Mouse (Mus musculus): ENCODE data around the gene Spsb4. TPM values are rescaled to one million over a fixed set of nuclear protein-coding genes. Genes with fewer than 3 reads are reported as not detected.

Gene Spsb4
- polyA plus RNA-seq, 1 experiment from 2014 or later = 81.1 TPM

DNA sequence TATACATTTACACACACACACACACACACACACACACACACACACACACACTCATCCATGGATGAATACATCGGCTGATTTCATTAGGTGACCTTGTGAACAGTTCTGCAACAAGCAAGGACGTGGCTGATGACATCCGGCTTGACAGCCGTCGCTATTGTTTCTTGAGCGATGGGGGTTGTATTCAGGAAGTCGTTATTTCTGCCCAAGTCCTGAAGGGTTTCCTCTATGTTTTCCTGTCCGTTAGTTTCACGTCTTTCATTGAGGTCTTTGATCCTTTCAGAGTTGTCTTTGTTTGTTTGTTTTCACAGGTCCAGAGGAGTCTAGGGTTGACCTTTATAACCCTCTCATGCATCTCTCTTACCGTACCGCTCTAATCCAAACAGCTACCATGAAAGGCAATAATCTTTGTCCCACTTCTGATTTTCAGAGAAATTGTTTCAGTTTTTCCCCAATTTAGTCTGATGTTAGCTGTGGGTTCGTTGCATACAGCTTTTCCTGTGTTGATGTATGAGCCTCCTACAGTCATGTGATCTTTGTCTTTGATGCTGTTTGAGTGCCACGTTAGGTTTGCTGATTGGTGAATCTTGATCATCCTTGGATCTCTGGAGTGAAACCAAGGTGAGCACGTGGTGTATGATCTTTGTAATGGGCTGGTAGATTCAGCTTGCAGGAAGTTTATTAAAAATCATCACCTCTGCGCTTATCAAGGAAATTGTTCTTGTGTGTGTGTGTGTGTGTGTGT is 82.9 kb downstream of the Spsb4 start:
- no peak for ATAC-seq (ENCODE audit: low FRiP score)
- Histone ChIP-seq H3K4me2 (no peak overlapping the region), H3K4me3 (replicated peaks) (no peak overlapping the region), H3K9me3 (0 out of 2 replicates have a peak, but pooled peaks cover 6% of the 10 kb centered on the region), H3K27me3 (no peaks in the 10 kb centered on the region), H3K27ac (no peak overlapping the region), H3K9ac (no peak overlapping the region), H3K4me1 (no peaks in the 10 kb centered on the region; the same call in 1 of the 2 replicates), H3K36me3 (replicated peaks) (peaks cover 10% of the 10 kb centered on the region)
- WGBS = 59% methylated on average over 15 of the region's 15 CpGs

DNA sequence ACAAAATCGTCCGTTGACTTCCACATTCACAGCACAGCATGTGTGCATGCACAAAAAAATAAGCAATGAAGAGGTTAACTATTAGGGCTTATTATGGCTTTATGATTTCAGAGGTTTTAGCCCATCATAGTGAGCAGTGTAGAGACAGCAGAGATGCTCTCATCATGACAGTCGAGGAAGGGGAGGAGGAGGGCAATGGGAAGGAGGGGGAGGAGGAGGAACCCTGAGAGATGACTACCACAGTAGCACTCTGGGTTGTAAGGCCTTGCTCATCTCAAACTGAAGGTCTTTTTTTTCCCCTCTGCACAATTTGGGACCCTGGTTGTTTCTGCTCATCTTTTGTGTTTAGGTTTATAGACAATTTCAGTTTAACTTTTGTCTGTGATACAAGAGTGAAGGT is 83.8 kb downstream of the Spsb4 start:
- ATAC-seq (ENCODE audit: low FRiP score) = no peak
- 82% methylated on average over 3 of the region's 3 CpGs for WGBS
- H3K4me1 ChIP-seq = no peaks in the 10 kb centered on the region; the same call in 1 of the 2 replicates
- no peak overlapping the region for H3K9ac ChIP-seq
- H3K4me3 ChIP-seq (replicated peaks) = no peak overlapping the region
- 0 out of 2 replicates have a peak, but pooled peaks cover 8% of the 10 kb centered on the region for H3K36me3 ChIP-seq (replicated peaks)
- H3K9me3 ChIP-seq = 0 out of 2 replicates have a peak, but pooled peaks cover 5% of the 10 kb centered on the region
- no peak overlapping the region for H3K4me2 ChIP-seq
- H3K27ac ChIP-seq = no peak overlapping the region
- H3K27me3 ChIP-seq = no peaks in the 10 kb centered on the region

GRCm38 (mm10) chr9:96932751-96933150 is 85.9 kb downstream of the Spsb4 start:
- no peaks in the 10 kb centered on the region for H3K4me1 ChIP-seq
- 0 out of 2 replicates have a peak, but pooled peaks cover 2% of the 10 kb centered on the region for H3K36me3 ChIP-seq (replicated peaks)
- H3K27me3 ChIP-seq = no peaks in the 10 kb centered on the region
- no peak for ATAC-seq (ENCODE audit: low FRiP score)
- H3K27ac ChIP-seq = no peak overlapping the region
- H3K9ac ChIP-seq = no peak overlapping the region
- no peak overlapping the region for H3K4me2 ChIP-seq
- no peak overlapping the region for H3K4me3 ChIP-seq (replicated peaks)
- 0 out of 2 replicates have a peak, but pooled peaks cover 5% of the 10 kb centered on the region for H3K9me3 ChIP-seq
- 91% methylated on average over 8 of the region's 8 CpGs for WGBS

- Histone ChIP-seq H3K4me2 (no peak overlapping the region), H3K4me3 (replicated peaks) (no peak overlapping the region), H3K4me1 (no peaks in the 10 kb centered on the region), H3K9me3 (peaks cover 6% of the 10 kb centered on the region; the same call in 1 of the 2 replicates), H3K27ac (no peak overlapping the region), H3K36me3 (replicated peaks) (no peaks in the 10 kb centered on the region), H3K9ac (no peak overlapping the region), H3K27me3 (no peaks in the 10 kb centered on the region)
- WGBS = 91% methylated on average over 17 of the region's 17 CpGs
- ATAC-seq (ENCODE audit: low FRiP score) = no peak
Measured at GRCm38 (mm10) chr9:96923577-96924316, 94.9 kb downstream of the Spsb4 start.

DNA sequence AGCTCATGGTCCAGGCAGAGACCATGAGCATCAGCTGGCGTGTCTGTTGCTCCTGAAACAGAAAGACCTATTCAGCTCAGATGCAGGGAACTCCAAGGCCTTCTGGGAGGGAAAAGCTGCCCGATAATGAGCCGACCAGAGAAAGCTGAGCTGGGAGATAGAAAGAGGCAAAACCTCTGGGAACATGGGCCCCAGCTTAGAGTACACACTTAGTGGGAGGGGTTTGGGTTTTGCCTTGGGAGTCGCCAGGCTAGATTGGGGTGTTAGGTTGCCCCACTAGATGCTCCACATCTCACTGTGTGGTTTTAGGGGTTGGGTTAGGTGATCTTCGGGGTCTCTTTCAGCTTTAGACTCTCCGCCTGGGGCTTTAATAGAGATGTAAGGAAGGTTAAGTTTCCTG is 95.5 kb downstream of the Spsb4 start:
- Histone ChIP-seq H3K9me3 (peaks cover 6% of the 10 kb centered on the region; the same call in 1 of the 2 replicates), H3K4me1 (no peaks in the 10 kb centered on the region), H3K36me3 (replicated peaks) (no peaks in the 10 kb centered on the region), H3K9ac (no peak overlapping the region), H3K27me3 (no peaks in the 10 kb centered on the region), H3K4me2 (no peak overlapping the region), H3K27ac (no peak overlapping the region), H3K4me3 (replicated peaks) (no peak overlapping the region)
- ATAC-seq (ENCODE audit: low FRiP score) = no peak
- 82% methylated on average over 6 of the region's 6 CpGs for WGBS

- ATAC-seq (ENCODE audit: low FRiP score) = peak; percentile 86
- Histone ChIP-seq H3K4me2 (no peak overlapping the region), H3K4me3 (replicated peaks) (no peak overlapping the region), H3K4me1 (peaks cover 5% of the 10 kb centered on the region; the same call in 1 of the 2 replicates), H3K27me3 (no peaks in the 10 kb centered on the region), H3K9me3 (peaks cover 6% of the 10 kb centered on the region; the same call in 1 of the 2 replicates), H3K27ac (no peak overlapping the region), H3K36me3 (replicated peaks) (no peaks in the 10 kb centered on the region), H3K9ac (no peak overlapping the region)
- 37% methylated on average over 27 of the region's 27 CpGs for WGBS
Measured at GRCm38 (mm10) chr9:96916620-96917538, 101.8 kb downstream of the Spsb4 start.

DNA sequence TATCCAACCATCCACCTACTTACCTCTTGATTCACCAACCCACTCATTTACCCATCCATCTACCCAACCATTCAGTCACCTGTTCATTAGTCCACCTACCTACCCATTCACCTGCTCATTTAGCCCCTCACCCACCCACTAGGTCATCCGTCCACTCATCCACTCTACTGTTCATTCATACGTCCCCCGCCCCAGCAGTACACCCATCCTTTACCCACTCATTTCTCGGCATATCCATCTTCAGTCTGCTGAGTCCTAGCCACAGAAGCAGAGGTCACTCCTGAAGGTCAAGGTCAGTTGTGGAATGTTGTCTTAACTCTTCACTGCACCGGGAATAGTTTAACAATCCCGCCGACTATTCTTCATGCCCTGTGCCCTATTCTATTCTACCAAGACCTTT is 102.6 kb downstream of the Spsb4 start:
- H3K4me1 ChIP-seq = peaks cover 5% of the 10 kb centered on the region; the same call in 1 of the 2 replicates
- peak; percentile 59 for ATAC-seq (ENCODE audit: low FRiP score)
- H3K27me3 ChIP-seq = no peaks in the 10 kb centered on the region
- no peak overlapping the region for H3K4me2 ChIP-seq
- H3K36me3 ChIP-seq (replicated peaks) = no peaks in the 10 kb centered on the region
- no peak overlapping the region for H3K4me3 ChIP-seq (replicated peaks)
- H3K9me3 ChIP-seq = peaks cover 6% of the 10 kb centered on the region; the same call in 1 of the 2 replicates
- H3K27ac ChIP-seq = no peak overlapping the region
- no peak overlapping the region for H3K9ac ChIP-seq
- WGBS = 65% methylated on average over 7 of the region's 7 CpGs

GRCm38 (mm10) chr9:96914851-96915250 is 103.8 kb downstream of the Spsb4 start:
- WGBS = 81% methylated on average over 6 of the region's 6 CpGs
- Histone ChIP-seq H3K27ac (no peak overlapping the region), H3K36me3 (replicated peaks) (no peaks in the 10 kb centered on the region), H3K9ac (no peak overlapping the region), H3K4me2 (no peak overlapping the region), H3K27me3 (no peaks in the 10 kb centered on the region), H3K9me3 (peaks cover 5% of the 10 kb centered on the region; the same call in 1 of the 2 replicates), H3K4me1 (peaks cover 5% of the 10 kb centered on the region; the same call in 1 of the 2 replicates), H3K4me3 (replicated peaks) (no peak overlapping the region)
- ATAC-seq (ENCODE audit: low FRiP score) = no peak

DNA sequence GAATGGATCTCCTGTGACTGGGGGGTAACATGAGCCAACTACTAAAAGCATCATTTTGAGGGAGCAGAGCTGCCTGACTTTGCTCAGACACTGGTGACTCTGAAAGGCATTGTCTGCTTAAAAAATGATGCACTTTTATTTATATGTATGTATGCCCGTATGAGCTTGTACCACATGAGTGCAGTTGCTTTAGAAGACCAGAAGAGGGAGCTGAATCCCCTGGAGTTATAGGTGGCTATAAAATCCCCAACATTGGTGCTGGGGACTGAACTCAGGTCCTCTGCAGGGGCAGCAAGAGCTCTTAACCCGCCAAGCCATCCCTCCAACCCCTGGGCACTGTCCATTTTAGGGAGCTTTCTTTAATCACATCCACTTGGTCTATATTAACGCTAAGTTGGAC is 104.6 kb downstream of the Spsb4 start:
- H3K27me3 ChIP-seq = no peaks in the 10 kb centered on the region
- H3K4me2 ChIP-seq = no peak overlapping the region
- no peak for ATAC-seq (ENCODE audit: low FRiP score)
- no peak overlapping the region for H3K4me3 ChIP-seq (replicated peaks)
- H3K27ac ChIP-seq = no peak overlapping the region
- no peaks in the 10 kb centered on the region for H3K36me3 ChIP-seq (replicated peaks)
- H3K4me1 ChIP-seq = peaks cover 5% of the 10 kb centered on the region; the same call in 1 of the 2 replicates
- WGBS = 90% methylated on average over 3 of the region's 3 CpGs
- H3K9me3 ChIP-seq = no peaks in the 10 kb centered on the region
- no peak overlapping the region for H3K9ac ChIP-seq

DNA sequence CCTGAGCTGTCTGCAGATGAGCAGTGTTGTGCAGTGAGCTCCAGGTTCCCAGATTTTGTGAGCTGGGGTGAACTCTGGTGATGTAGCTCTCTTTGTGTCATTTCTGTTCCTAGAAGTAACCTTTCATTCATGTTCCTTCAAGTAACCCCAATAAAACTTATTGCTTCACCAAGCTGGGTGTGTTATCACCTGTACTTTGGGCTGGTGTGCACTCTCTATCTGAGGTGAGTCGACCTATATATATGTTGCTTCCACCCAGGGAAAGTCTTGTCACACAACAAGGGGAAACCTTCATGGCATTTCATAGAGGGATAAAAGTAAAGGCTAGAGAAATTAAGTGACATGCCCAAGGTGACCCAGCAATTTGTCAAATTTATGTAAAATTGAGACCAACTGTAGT is 109.1 kb downstream of the Spsb4 start:
- no peak overlapping the region for H3K9ac ChIP-seq
- H3K27ac ChIP-seq = no peak overlapping the region
- H3K4me3 ChIP-seq (replicated peaks) = no peak overlapping the region
- ATAC-seq (ENCODE audit: low FRiP score) = no peak
- no peaks in the 10 kb centered on the region for H3K4me1 ChIP-seq
- H3K4me2 ChIP-seq = no peak overlapping the region
- 85% methylated on average over 1 of the region's 1 CpGs for WGBS
- H3K27me3 ChIP-seq = no peaks in the 10 kb centered on the region
- H3K36me3 ChIP-seq (replicated peaks) = no peaks in the 10 kb centered on the region
- H3K9me3 ChIP-seq = no peaks in the 10 kb centered on the region

DNA sequence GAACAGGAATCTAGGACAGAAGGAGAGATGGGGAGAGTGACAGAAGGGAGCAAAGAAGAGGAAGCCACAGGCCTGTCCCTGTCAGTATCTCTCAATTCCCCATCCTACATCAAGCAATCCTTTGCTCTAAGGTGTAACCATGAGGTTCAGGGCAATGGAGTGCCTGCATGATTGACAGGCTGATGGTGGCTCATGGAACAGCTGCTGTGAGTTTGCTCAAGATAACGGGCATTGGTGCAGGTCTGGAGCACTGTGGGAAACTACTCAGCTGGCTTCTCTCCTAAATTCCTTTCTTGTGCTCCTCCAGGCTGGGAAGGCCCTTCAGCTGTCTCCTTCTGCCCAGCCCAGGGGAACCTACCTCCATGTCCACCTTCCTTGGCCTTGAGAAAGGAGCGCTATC is 109.9 kb downstream of the Spsb4 start:
- Histone ChIP-seq H3K4me1 (no peaks in the 10 kb centered on the region), H3K9ac (no peak overlapping the region), H3K27me3 (no peaks in the 10 kb centered on the region), H3K4me2 (no peak overlapping the region), H3K9me3 (no peaks in the 10 kb centered on the region), H3K27ac (no peak overlapping the region), H3K36me3 (replicated peaks) (no peaks in the 10 kb centered on the region), H3K4me3 (replicated peaks) (no peak overlapping the region)
- 82% methylated on average over 2 of the region's 2 CpGs for WGBS
- ATAC-seq (ENCODE audit: low FRiP score) = no peak

Measured in forebrain, embryonic 12.5 days (tissue).